Mouse (Mus musculus): Measurements from ENCODE around the gene Sobp.

DNA sequence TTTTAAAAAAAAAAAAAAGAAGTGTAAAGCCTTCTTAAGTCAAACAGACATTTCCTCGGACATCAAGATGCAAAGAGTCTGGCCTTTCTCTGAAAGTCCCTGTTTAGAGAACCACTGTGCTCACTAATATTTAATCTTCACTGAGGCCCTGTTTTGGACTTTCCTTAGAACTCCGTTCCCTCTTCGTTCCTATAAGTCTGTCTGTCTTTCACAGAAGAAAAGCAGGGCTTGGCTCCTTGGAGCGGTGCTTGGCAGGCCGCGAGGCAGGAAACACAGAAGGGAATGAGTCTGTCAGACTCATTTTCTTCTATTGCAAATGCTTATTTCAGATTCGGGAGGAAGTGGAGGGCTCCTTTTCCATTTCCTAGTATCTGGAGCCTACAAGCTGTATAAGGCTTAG, 5.5 kb downstream of the Sobp start:
- TF ChIP-seq ZC3H11A (IDR thresholded peaks at IDR 0.05; ENCODE audit: borderline replicate concordance, low read depth, low read length) (no peak), CHD2 (IDR thresholded peaks at IDR 0.05; ENCODE audit: low read depth, low read length) (no peak)
